Mouse (Mus musculus) frontal cortex, postnatal 10 days (tissue): ENCODE measurements around the gene Reg3b.
"Not testable (repeated sequence)": the region's sequence is repeated elsewhere in the genome, so short reads cannot be mapped to it uniquely, and the experiment has no call there.

Experiments used
- DNase-seq, 2 experiments: peaks; one replicate each; pipeline ENCODE4 v3.0.0; 2022; ENCODE audit warnings: low spot score in 2 of 2, mixed read lengths in 1 of 2

The Reg3b gene

GRCm38 (mm10) chr6:78370357-78370756 lies at the start of gene Reg3b:
Gene Reg3b (plus strand): TSS chr6:78370657.
- no peak for DNase-seq

DNA sequence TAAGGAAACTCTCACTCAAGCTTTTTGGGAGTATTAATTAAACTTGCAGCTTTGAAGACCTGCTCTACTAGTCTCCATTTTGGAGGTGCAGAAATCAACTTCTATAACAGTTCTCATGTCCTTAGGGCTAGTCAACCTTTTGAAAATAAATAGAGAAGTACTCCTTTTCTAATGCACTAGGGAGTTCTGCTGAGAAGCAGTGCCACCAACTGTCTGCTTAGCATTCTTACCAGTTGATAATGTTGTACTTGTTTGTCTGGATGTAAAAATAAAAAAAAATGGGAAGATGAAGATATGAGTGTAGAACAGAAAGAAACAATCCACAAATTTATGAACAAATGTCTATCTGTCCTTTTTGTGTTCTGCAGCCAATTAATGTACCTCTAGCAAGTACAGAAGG lies 42.7 kb upstream of the Reg3b start:
- no peak for DNase-seq

GRCm38 (mm10) chr6:78329166-78329565 lies 41.3 kb upstream of the Reg3b start:
- DNase-seq = no peak

- DNase-seq = no peak
Measured at GRCm38 (mm10) chr6:78331919-78332569, 38.4 kb upstream of the Reg3b start.

DNA sequence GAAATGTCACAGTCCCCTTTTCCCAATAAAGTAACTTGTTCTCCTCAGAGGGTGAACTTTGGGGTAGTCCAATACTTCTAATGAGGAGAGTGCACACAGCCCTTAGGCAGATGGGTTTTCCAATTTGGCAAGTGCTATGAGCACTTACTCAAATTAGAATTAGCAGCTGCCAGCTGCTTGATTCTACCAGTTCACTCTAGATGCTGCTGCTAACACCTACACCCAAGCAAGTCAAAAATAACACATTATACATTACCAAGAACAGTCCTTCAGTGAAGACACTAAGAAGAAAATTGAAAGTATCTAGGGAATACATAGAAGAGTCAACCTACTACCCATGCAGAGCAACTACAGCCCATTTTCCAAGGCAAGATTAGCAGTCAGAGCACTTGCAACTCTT lies 30.2 kb upstream of the Reg3b start:
- no peak for DNase-seq

- no peak for DNase-seq
Measured at GRCm38 (mm10) chr6:78341689-78342088, 28.8 kb upstream of the Reg3b start.

DNA sequence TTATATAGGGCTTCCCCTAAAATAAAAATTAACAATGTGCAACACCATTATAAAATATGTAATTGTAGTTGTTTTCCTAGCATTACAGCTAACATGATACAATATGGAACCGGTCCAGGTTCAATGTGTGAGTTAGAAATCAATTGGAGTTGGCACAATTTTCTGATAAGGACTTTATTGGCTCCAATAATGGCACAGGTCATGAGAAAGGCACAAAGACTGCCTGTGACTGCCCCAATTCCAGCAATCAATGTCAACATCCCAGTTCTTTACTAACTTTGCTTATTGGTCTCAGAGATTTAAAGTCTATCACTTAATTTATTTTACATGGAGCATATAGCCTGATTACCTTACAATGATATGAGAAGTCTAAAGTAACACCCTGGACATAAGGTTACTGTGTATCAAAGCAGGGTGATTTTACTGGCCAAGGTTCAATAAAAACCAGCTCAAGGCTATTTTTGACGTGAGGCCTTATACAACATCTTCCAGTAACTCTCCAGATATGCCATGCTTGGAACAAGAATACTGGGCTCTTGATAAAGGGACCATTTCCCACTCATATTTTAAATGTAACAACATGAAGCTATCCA lies 8.4 kb upstream of the Reg3b start:
- no peak for DNase-seq

- no peak for DNase-seq
Measured at GRCm38 (mm10) chr6:78378765-78379164, 8.3 kb downstream of the Reg3b start, which contains the start of gene Reg3d. Gene Reg3d (minus strand): TSS chr6:78378865.

GRCm38 (mm10) chr6:78380409-78380808 lies 10.0 kb downstream of the Reg3b start, which contains the start of gene Reg3a:
Gene Reg3a (plus strand): TSS chr6:78380709.
- DNase-seq = no peak

DNA sequence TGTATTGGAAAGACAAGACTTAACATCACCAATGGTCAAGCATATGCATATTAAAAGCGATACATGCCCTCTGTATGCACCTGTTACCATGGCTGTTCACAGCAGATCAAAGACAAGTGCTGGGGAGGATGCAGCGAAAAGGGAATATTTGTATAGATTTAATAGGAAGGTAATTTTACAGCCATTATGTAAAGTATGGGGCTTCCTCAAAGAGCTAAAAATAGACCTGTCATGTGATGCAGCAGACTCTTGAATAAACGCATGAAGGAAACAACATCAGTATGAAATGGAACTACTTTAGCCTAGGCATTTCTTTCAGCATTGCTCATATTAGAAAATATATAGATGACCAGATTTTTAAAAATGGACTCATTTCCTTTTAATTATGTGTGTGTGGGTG lies 15.2 kb downstream of the Reg3b start:
- DNase-seq = no peak

DNA sequence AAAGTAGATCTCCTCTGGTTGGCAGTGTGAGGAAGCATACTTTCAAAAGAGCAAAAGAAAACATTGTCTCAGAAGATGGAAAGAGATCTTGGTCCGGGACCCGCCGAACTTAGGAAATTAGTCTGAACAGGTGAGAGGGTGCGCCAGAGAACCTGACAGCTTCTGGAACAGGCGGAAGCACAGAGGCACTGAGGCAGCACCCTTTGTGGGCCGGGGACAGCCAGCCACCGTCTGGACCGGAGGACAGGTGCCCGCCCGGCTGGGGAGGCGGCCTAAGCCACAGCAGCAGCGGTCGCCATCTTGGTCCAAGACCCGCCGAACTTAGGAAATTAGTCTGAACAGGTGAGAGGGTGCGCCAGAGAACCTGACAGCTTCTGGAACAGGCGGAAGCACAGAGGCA lies 24.9 kb downstream of the Reg3b start, which contains the start of gene Reg2:
Reg2 (plus strand) TSS at position 301 of the 400 bp plus-strand sequence.
- DNase-seq = not testable (repeated sequence)

- not testable (repeated sequence) for DNase-seq
Measured at GRCm38 (mm10) chr6:78422411-78422810, 52.0 kb downstream of the Reg3b start, which contains the start of gene Reg1. Gene Reg1 (plus strand): TSS chr6:78422711.
